Mouse (Mus musculus): ENCODE data around the gene Ints14. TPM values are rescaled to one million over a fixed set of nuclear protein-coding genes. Genes with fewer than 3 reads are reported as not detected.

Ints14 gene
- polyA plus RNA-seq (2012; rRNA removed), result 27.6 and 29.4 TPM in 2 replicates

DNA sequence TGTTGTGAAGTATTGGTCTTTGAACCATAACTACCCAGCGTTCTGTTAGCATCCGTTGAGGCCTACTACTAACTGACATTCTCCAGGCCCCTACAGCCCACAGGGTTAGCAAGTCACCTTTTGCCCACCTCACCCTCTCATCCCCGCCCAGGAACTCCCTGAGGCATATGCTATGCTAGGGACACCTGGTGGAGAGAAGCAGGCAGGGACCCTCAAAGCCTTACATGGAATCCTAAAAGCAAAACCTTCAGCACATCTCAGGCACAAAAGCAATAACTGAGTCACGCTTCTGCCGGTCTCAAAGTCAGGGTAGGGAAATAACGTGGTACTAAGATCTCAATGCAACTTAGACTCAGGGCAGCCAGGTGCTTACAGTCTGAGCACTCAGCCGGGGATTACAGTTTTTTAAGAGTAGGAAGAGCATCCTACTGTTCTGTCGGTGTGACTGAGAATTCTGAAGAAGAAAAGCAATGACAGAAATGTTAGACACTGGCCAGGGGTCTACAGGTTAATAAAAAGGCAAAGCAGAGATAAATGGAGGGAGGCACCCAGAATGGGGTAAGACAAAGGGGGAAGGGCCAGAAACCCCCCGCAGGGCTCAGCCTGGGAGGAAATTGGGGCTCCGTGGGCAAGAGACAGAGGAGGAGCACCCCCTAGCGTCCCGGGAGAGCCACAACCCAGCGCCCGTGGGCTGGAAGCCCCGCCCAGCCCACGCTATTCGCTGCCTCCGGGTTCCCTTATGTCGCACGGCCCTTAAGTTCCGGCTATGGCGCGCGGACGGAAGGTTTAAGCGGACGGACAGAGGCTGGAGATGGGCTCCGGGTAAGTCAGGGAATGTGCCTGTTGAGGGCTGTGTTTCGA, at the start of gene Ints14:
Ints14 (plus strand) TSS at position 789 of the 861 bp plus-strand sequence.

DNA sequence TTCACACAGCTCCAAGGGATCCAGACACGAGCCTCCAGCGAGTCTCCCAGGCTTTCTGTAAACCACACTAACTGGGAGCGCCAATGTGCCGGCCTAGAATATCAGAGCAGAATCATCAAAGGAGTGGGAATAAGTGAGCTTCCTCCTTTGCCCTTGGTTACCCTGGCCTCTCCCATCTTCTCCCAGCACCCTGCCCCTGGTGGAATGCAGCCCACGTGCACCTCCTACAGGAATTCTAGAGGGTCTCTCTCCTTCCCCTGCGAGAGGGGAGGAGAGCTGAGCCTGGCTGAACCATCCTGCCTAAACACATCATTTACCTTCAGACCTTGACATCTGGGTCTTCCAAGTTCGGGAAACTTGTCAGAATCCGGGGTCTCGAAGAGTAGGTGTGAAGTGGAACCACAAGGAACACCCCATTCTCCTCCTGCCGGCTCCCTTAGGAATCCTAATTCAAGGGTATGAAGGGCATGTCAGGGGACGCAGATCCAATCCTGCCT, 9.5 kb upstream of the Ints14 start, which contains the start of gene Slc24a1:
Slc24a1 (minus strand) TSS at position 447 of the 497 bp plus-strand sequence.

GRCm38 (mm10) chr9:65020991-65021886, 60.5 kb downstream of the Ints14 start, which contains the start of gene Hacd3:
Gene Hacd3 (minus strand): TSS chr9:65021693.

DNA sequence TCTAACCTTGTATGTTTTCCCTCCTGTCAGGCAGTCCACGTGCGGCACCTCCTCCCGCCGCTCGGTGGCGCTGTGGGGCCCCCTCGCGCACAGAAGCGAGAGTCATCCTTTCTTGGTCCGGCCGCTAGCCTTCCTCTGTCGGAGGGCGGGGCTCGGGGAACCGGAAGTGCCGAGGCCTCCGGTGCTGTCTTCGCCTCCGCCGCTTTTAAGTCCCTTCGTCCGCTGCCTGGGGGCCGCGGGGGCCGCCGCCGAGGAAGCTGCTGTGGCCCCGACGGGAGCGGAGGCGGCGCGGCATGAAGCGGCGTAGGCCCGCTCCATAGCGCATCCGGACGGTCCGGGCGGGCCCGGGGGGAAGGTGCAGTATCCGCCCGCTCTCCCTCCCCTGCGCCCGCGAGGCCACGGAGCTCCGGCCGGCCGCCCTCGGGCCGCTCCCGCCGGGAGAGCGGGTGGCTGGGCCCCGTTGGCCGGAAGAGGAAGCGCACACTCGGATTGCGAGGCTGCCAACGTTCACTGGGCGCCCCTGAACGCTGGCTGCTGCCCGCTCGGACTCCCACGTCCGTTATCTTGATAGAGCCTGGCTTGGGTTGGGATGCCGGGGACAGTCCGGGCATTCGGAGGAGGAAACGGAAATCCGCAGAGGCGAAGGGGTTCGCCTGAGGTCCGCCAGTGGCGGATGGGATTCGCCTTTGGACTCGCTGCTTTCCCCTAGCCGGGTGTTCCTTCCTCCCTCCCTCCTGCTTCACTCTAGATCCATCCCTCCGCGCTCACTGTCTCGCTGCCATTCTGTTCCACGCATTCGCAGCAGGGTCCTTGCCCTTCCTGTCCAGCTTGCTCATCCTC, 71.8 kb downstream of the Ints14 start, which contains the start of gene Dpp8:
Dpp8 (plus strand) TSS at position 146 of the 840 bp plus-strand sequence.

Other genes with a start within 250 kb of the Ints14 start
- gene Rab11a, start 223.1 kb upstream of the Ints14 start, polyA plus RNA-seq (2012; rRNA removed), result 375 and 422 TPM in 2 replicates
- 15.8 and 17.6 TPM in 2 replicates for gene Dennd4a, start 149.6 kb upstream of the Ints14 start, polyA plus RNA-seq (2012; rRNA removed)
- gene Slc24a1, start 9.3 kb upstream of the Ints14 start, polyA plus RNA-seq (2012; rRNA removed), result 0.09 and 0.16 TPM in 2 replicates
- gene Hacd3, start 60.8 kb downstream of the Ints14 start, polyA plus RNA-seq (2012; rRNA removed), result 135 and 146 TPM in 2 replicates
- 53.9 and 56.0 TPM in 2 replicates for gene Dpp8, start 71.5 kb downstream of the Ints14 start, polyA plus RNA-seq (2012; rRNA removed)
- 32.3 and 33.8 TPM in 2 replicates for gene Igdcc4, start 140.6 kb downstream of the Ints14 start, polyA plus RNA-seq (2012; rRNA removed)
- 6.8 and 7.3 TPM in 2 replicates for gene Igdcc3, start 180.3 kb downstream of the Ints14 start, polyA plus RNA-seq (2012; rRNA removed)
- gene Parp16, start 234.4 kb downstream of the Ints14 start, polyA plus RNA-seq (2012; rRNA removed), result 7.1 and 7.2 TPM in 2 replicates

Measured in central nervous system, embryonic 18 days (tissue).